Mouse (Mus musculus): ENCODE measurements around the gene Sdha. TPM values are rescaled to one million over a fixed set of nuclear protein-coding genes. Genes with fewer than 3 reads are reported as not detected.
A peak's percentile ranks its signal among the peaks of the same experiment; 100 is the strongest.

Sdha gene
- polyA plus RNA-seq, 1 experiment from 2014 or later, result 235 TPM

DNA sequence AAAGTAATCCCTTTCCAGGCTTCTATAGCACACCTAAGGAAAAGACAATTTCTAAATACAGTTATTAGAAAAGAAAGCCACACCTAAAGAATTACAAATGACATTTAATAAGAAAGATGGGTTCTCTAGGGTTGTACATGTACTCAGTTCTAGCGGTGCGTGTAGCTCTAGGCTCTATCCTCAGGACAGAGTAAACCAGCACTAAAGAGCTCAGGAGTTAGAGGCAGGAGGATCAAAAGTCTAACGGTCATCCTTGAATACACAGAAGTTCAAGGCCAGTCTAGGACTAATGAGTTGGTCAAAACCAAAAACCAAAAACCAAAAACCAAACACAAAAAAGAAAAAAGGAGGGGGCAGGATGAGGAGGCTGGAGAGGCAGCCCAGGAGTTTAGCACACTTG lies 35.5 kb downstream of the Sdha start:
- Histone ChIP-seq H3K4me2 (ENCODE audit: low read length) (no peak overlapping the region), H3K9me3 (ENCODE audit: control insufficient read depth, low read length) (no peaks in the 10 kb centered on the region), H3K4me3 (replicated peaks; ENCODE audit: low read length) (no peak overlapping the region), H3K4me1 (replicated peaks; ENCODE audit: control insufficient read depth, insufficient read depth, low read length) (peaks cover 16% of the 10 kb centered on the region), H3K36me3 (ENCODE audit: control insufficient read depth, insufficient read depth) (peaks cover 10% of the 10 kb centered on the region), H3K27ac (ENCODE audit: low read length) (no peak overlapping the region), H3K9ac (replicated peaks; ENCODE audit: low read depth, low read length) (no peak overlapping the region), H3K27me3 (replicated peaks; ENCODE audit: control insufficient read depth, insufficient read depth, low read length) (no peaks in the 10 kb centered on the region)
- no peak for ATAC-seq
- 96% methylated on average over 3 of the region's 3 CpGs for WGBS

DNA sequence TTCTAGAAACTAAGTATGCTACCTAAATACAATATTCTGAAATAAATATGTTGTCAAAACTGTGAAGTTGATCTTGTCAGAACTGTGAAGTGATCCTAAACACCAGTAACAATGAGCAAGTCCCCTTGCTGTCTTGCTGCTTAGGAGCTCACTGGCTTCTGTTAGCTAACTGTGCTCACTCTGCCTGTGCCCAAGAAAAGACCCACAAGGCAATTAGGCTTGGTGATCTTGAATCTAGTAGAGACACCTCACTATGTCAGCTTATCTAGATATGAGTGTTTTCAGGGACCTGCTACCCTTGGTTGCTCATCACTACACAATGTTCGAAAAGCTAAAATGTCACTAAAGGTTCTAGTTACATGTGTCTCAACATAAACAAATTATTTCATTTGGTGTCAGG lies 44.3 kb downstream of the Sdha start:
- Histone ChIP-seq H3K9ac (replicated peaks; ENCODE audit: low read depth, low read length) (no peak overlapping the region), H3K4me3 (replicated peaks; ENCODE audit: low read length) (no peak overlapping the region), H3K27ac (ENCODE audit: low read length) (no peak overlapping the region), H3K9me3 (ENCODE audit: control insufficient read depth, low read length) (no peaks in the 10 kb centered on the region), H3K4me1 (replicated peaks; ENCODE audit: control insufficient read depth, insufficient read depth, low read length) (no peaks in the 10 kb centered on the region), H3K36me3 (ENCODE audit: control insufficient read depth, insufficient read depth) (peaks cover 36% of the 10 kb centered on the region), H3K27me3 (replicated peaks; ENCODE audit: control insufficient read depth, insufficient read depth, low read length) (no peaks in the 10 kb centered on the region), H3K4me2 (ENCODE audit: low read length) (no peak overlapping the region)
- 96% methylated on average over 1 of the region's 1 CpGs for whole genome bisulfite sequencing
- no peak for ATAC-seq

DNA sequence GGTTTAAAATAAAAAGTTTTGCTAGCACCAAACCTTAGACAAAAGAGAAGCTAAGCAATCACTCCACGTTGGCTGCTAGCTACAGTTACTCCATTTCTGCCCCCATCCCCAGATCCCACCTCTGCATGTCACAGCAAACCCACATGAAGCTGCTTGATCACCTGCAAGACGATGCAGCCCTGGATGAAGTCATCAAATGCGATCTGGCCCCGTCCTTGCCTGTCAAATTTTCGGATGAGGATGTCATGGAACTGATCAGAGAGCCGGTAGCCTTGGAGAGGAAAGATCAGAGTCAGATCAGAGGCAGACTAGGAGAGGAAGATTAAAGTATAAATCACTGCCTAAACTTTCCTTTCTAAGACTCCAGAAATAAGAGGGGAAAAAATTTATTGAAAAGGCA lies 44.7 kb downstream of the Sdha start:
- no peaks in the 10 kb centered on the region for H3K4me1 ChIP-seq (replicated peaks; ENCODE audit: control insufficient read depth, insufficient read depth, low read length)
- no peak overlapping the region for H3K4me3 ChIP-seq (replicated peaks; ENCODE audit: low read length)
- H3K9ac ChIP-seq (replicated peaks; ENCODE audit: low read depth, low read length), result no peak overlapping the region
- WGBS, result 92% methylated on average over 6 of the region's 6 CpGs
- H3K4me2 ChIP-seq (ENCODE audit: low read length), result no peak overlapping the region
- no peak for ATAC-seq
- no peaks in the 10 kb centered on the region for H3K9me3 ChIP-seq (ENCODE audit: control insufficient read depth, low read length)
- H3K27ac ChIP-seq (ENCODE audit: low read length), result no peak overlapping the region
- H3K27me3 ChIP-seq (replicated peaks; ENCODE audit: control insufficient read depth, insufficient read depth, low read length), result no peaks in the 10 kb centered on the region
- H3K36me3 ChIP-seq (ENCODE audit: control insufficient read depth, insufficient read depth), result peaks cover 34% of the 10 kb centered on the region

DNA sequence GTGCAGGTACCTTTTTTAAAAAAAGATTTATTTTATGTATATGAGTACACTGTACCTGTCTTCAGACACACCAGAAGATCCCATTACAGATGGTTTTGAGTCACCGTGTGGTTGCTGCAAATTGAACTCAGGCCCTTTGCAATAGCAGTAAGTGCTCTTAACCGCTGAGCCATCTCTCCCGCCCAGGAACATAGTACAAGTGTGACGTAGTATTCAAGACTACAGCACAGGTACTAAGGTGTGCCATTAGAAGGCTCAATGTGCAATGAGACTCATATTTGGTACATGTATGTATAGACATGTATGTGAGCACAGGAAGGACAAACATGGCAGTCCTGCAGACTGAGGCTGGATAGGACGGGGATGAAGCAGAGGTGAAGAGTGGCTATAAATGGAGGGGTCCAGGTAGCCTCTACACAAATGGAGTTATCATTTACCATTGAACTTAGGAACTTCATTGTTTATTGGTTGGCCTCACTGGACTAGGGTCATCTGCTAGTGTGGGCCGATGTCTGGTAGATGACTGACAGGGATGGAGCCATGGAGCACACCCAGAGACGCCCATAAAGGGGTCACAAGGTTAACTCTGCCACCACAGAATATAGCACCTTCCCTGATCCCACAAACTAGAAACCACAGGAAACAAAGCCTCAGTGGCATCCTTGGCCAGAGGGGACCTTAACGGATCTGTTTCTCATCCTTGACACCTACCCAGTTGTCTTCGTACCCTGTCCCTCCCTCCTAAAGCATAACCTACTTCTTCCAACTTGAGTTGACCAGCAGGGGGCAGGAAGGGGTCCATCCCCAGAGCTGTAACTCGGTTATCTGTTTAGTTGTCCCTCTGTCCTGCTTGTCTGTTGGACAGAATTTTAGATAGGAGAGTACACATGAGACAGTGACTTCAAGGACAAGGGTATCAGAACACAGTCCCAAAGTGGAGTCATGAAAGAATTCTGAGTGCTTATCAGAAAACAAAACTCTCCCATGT lies 47.7 kb downstream of the Sdha start:
- Histone ChIP-seq H3K4me3 (replicated peaks; ENCODE audit: low read length) (no peak overlapping the region), H3K9me3 (ENCODE audit: control insufficient read depth, low read length) (no peaks in the 10 kb centered on the region), H3K9ac (replicated peaks; ENCODE audit: low read depth, low read length) (no peak overlapping the region), H3K36me3 (ENCODE audit: control insufficient read depth, insufficient read depth) (peaks cover 22% of the 10 kb centered on the region), H3K27me3 (replicated peaks; ENCODE audit: control insufficient read depth, insufficient read depth, low read length) (no peaks in the 10 kb centered on the region), H3K27ac (ENCODE audit: low read length) (no peak overlapping the region), H3K4me1 (replicated peaks; ENCODE audit: control insufficient read depth, insufficient read depth, low read length) (no peaks in the 10 kb centered on the region), H3K4me2 (ENCODE audit: low read length) (no peak overlapping the region)
- WGBS, result 87% methylated on average over 10 of the region's 10 CpGs
- no peak for ATAC-seq

DNA sequence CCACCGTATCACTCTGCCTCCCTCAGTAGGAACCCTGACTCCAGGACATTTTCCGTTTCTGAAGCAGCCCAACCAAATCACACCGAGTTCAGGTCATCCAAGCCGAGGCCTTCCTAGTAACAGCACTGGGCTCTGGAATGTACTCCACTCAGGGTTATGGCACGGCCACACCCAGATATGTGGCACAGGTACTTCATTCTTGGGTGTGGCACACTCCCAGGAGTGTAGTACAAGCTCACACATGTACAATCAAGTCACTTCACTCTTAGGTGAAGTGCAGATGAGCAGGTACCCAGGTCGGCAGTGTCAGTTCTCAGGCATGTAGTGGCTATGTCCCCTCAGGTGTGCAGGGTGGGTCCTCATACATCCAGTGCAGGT lies 48.5 kb downstream of the Sdha start:
- no peak overlapping the region for H3K4me3 ChIP-seq (replicated peaks; ENCODE audit: low read length)
- H3K27ac ChIP-seq (ENCODE audit: low read length), result no peak overlapping the region
- no peaks in the 10 kb centered on the region for H3K27me3 ChIP-seq (replicated peaks; ENCODE audit: control insufficient read depth, insufficient read depth, low read length)
- no peaks in the 10 kb centered on the region for H3K4me1 ChIP-seq (replicated peaks; ENCODE audit: control insufficient read depth, insufficient read depth, low read length)
- no peak overlapping the region for H3K9ac ChIP-seq (replicated peaks; ENCODE audit: low read depth, low read length)
- H3K4me2 ChIP-seq (ENCODE audit: low read length), result no peak overlapping the region
- WGBS, result 84% methylated on average over 6 of the region's 6 CpGs
- H3K36me3 ChIP-seq (ENCODE audit: control insufficient read depth, insufficient read depth), result peaks cover 20% of the 10 kb centered on the region
- no peak; the same call in 1 of the 2 replicates for ATAC-seq
- H3K9me3 ChIP-seq (ENCODE audit: control insufficient read depth, low read length), result no peaks in the 10 kb centered on the region

DNA sequence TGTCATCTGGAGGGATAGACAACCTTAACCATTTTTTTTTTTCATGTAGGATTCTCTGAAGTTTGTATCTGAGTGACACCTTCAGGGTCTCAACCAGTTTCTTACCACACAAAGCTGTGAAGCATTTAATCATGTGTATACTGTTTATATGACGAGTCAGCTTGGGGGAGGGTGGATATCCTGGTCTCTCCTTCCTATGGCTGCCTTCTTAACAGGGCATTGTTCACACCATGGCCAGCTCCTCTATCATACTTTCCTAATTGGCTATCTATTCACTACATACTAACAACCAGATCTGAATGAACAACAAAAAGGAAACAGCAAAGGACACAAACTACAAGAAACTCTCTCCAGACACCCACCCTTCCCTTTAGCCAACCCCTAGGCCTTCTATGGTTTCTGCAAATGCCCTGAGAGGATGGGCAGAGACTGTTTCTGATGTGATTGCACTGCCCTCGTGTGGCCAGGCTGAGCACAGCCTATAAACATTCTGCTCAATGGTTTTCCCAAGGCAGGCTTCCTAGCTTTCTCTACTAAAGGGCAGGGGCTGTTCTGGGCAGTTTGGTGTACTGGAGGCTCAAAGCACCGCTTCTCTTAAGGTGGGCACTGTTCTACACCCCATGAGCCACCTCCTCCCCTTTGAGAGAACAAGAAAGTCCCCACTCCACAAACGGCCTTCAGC lies 49.0 kb downstream of the Sdha start:
- H3K36me3 ChIP-seq (ENCODE audit: control insufficient read depth, insufficient read depth), result peaks cover 18% of the 10 kb centered on the region
- H3K9me3 ChIP-seq (ENCODE audit: control insufficient read depth, low read length), result no peaks in the 10 kb centered on the region
- H3K4me1 ChIP-seq (replicated peaks; ENCODE audit: control insufficient read depth, insufficient read depth, low read length), result no peaks in the 10 kb centered on the region
- WGBS, result 44% methylated on average over 4 of the region's 4 CpGs
- H3K4me3 ChIP-seq (replicated peaks; ENCODE audit: low read length), result no peak overlapping the region
- no peak overlapping the region for H3K27ac ChIP-seq (ENCODE audit: low read length)
- no peak overlapping the region for H3K4me2 ChIP-seq (ENCODE audit: low read length)
- ATAC-seq, result peak; percentile 90
- no peak overlapping the region for H3K9ac ChIP-seq (replicated peaks; ENCODE audit: low read depth, low read length)
- no peaks in the 10 kb centered on the region for H3K27me3 ChIP-seq (replicated peaks; ENCODE audit: control insufficient read depth, insufficient read depth, low read length)

DNA sequence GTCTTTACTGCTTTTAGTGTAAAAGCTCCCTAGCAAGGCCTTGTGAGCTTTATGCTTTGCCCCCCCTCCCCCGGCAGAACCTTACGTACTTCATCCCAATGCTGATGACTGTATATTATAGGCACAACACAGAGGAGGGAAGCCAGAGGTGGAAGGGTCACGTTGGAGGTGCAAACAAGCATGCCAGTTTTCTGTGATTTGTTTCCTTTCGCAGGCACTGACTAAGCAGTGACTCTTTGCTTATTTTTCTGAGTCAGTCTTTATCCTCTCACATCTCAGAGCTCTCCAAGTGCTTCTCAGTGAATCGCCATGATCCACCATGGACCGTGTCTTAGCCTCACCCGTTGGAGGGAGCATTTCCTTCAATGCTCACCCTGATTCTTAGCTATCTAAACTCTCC lies 53.7 kb downstream of the Sdha start:
- Histone ChIP-seq H3K36me3 (ENCODE audit: control insufficient read depth, insufficient read depth) (no peaks in the 10 kb centered on the region), H3K9ac (replicated peaks; ENCODE audit: low read depth, low read length) (no peak overlapping the region), H3K4me3 (replicated peaks; ENCODE audit: low read length) (no peak overlapping the region), H3K4me1 (replicated peaks; ENCODE audit: control insufficient read depth, insufficient read depth, low read length) (peaks cover 6% of the 10 kb centered on the region), H3K27me3 (replicated peaks; ENCODE audit: control insufficient read depth, insufficient read depth, low read length) (peaks cover under 1% of the 10 kb centered on the region; the same call in 1 of the 2 replicates), H3K27ac (ENCODE audit: low read length) (no peak overlapping the region), H3K9me3 (ENCODE audit: control insufficient read depth, low read length) (no peaks in the 10 kb centered on the region), H3K4me2 (ENCODE audit: low read length) (no peak overlapping the region)
- WGBS, result 83% methylated on average over 7 of the region's 7 CpGs
- ATAC-seq, result no peak

DNA sequence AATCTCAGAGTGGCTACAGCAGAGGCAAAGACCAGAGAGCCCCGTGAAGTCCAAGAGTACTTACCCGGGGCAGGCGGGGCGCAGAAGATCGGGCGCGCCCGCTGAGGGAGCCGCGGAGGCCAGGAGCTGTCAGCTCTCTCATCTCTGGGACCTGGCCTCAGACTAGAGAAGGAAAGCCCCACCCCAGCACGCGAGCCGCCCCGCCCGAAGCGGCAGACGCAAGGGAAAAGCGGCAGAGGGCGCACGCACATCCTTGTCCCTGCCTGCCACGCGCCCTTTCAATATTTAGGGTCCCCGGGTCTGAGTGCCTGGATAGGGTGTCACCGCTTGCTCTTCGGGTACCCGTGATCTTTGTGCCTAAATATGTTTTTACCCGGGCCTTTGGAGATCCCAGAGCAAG lies 57.9 kb downstream of the Sdha start, which contains the start of gene Ahrr:
Ahrr (minus strand) TSS at position 165 of the 400 bp plus-strand sequence.
- Histone ChIP-seq H3K4me3 (replicated peaks; ENCODE audit: low read length) (peak within 1 kb of the TSS; percentile 31), H3K9me3 (ENCODE audit: control insufficient read depth, low read length) (no peaks in the 10 kb centered on the region), H3K36me3 (ENCODE audit: control insufficient read depth, insufficient read depth) (no peaks in the 10 kb centered on the region), H3K4me1 (replicated peaks; ENCODE audit: control insufficient read depth, insufficient read depth, low read length) (peaks cover 6% of the 10 kb centered on the region), H3K4me2 (ENCODE audit: low read length) (peak within 1 kb of the TSS; percentile 44), H3K9ac (replicated peaks; ENCODE audit: low read depth, low read length) (peak within 1 kb of the TSS; percentile 54), H3K27me3 (replicated peaks; ENCODE audit: control insufficient read depth, insufficient read depth, low read length) (peaks cover 2% of the 10 kb centered on the region; the same call in 1 of the 2 replicates), H3K27ac (ENCODE audit: low read length) (no peak within 1 kb of the TSS)
- under 1% methylated on average over 27 of the region's 27 CpGs for WGBS
- peak; percentile 64 for ATAC-seq

DNA sequence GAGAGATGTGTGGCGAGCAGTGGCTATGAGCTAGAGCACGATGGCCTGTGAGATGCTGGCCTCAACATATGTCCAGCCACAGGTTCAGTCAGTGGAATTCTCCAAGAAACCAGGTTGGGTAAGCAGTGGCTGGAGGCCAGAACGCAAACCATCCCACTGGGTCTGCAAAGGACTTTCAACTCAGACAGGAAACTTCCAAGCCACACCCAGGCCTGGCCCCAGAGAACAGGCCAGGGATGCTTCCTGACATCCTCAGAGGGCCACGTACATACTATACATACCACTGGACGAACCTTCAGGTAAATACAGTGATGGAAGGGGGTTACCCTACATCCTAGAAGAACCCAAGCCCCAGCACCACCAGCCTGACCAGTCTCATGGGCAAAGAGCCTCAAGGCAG lies 60.4 kb downstream of the Sdha start:
- Histone ChIP-seq H3K4me3 (replicated peaks; ENCODE audit: low read length) (no peak overlapping the region), H3K27ac (ENCODE audit: low read length) (no peak overlapping the region), H3K4me2 (ENCODE audit: low read length) (no peak overlapping the region), H3K36me3 (ENCODE audit: control insufficient read depth, insufficient read depth) (no peaks in the 10 kb centered on the region), H3K9me3 (ENCODE audit: control insufficient read depth, low read length) (no peaks in the 10 kb centered on the region), H3K27me3 (replicated peaks; ENCODE audit: control insufficient read depth, insufficient read depth, low read length) (peaks cover 2% of the 10 kb centered on the region; the same call in 1 of the 2 replicates), H3K9ac (replicated peaks; ENCODE audit: low read depth, low read length) (no peak overlapping the region), H3K4me1 (replicated peaks; ENCODE audit: control insufficient read depth, insufficient read depth, low read length) (peaks cover 6% of the 10 kb centered on the region)
- 82% methylated on average over 5 of the region's 5 CpGs for WGBS
- no peak for ATAC-seq

Data from forebrain, embryonic 16.5 days (tissue).